Mouse (Mus musculus): ENCODE measurements around the gene Cyp27a1. TPM values are rescaled to one million over a fixed set of nuclear protein-coding genes. Genes with fewer than 3 reads are reported as not detected.

Gene Cyp27a1
- polyA plus RNA-seq, 1 experiment from 2014 or later, result 6.9 TPM

DNA sequence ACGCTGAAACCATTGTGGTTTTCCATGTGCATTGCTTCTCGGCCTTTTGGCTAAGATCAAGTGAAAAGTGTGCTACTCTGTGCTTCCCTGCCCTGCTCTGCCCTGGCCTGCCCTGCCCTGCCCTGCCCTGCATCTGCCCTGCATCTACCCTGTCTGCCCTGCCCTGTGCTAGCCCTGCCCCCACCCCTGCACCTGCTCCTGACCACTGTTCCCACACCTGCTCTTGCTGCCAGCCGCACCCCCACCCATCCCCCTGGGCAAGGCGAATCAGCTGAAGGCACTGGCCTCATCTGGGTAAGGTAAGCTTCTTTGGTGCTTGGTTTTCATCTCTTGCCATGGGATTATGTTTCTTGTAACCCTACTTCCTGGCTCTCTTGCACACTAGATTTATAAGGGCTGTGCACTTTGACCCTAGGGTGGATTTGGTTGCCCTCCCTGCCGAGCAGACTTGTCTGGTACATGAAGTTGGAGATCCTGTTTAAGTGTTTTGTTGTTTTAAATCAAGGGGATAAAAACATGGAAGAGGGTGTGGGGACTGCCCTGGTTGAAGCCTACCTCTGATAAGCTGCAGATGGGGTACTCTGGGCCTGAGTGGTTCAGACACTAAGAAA, 40.9 kb downstream of the Cyp27a1 start:
- no peak for DNase-seq (ENCODE audit: low spot score)
- 69% methylated on average over 5 of the region's 5 CpGs for WGBS
- peaks cover 3% of the 10 kb centered on the region; the same call in 1 of the 2 replicates for H3K4me1 ChIP-seq
- H3K36me3 ChIP-seq, result no peaks in the 10 kb centered on the region
- H3K4me3 ChIP-seq, result no peak overlapping the region
- peaks cover 15% of the 10 kb centered on the region for H3K27me3 ChIP-seq (ENCODE audit: low read depth, poor library complexity, severe bottlenecking)
- no peaks in the 10 kb centered on the region for H3K9me3 ChIP-seq (replicated peaks)
- H3K27ac ChIP-seq (replicated peaks), result no peak overlapping the region

- no peaks in the 10 kb centered on the region for H3K36me3 ChIP-seq
- no peak overlapping the region for H3K4me3 ChIP-seq
- DNase-seq (ENCODE audit: low spot score), result peak; percentile 42
- no peaks in the 10 kb centered on the region for H3K9me3 ChIP-seq (replicated peaks)
- no peak overlapping the region for H3K27ac ChIP-seq (replicated peaks)
- no peaks in the 10 kb centered on the region for H3K4me1 ChIP-seq
- WGBS, result 32% methylated on average over 4 of the region's 4 CpGs
- peaks cover 35% of the 10 kb centered on the region for H3K27me3 ChIP-seq (ENCODE audit: low read depth, poor library complexity, severe bottlenecking)
These were observed 46.4 kb downstream of the Cyp27a1 start for GRCm38 (mm10) chr1:74759773-74760172.

DNA sequence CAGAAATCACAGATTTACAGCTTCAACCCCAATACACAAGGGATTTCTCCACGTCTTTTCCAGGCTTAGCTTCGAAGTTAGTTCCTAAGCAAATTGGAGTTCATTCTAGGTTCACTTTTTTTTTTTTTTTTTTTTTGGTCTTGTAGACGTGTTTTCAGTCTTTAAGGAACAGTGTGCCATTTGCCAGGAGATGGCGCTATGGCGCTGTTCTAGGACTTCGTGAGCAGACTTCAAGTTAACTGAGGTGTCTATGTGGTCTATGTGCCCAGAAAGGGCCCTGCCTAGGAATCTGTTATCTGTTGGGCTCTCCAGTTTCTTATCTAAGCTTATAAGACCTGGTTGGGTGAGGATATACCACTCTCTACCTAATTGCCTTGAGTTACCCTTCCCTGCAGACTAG, 49.7 kb downstream of the Cyp27a1 start:
- peak; percentile 71 for DNase-seq (ENCODE audit: low spot score)
- Histone ChIP-seq H3K36me3 (no peaks in the 10 kb centered on the region), H3K4me1 (no peaks in the 10 kb centered on the region), H3K27me3 (ENCODE audit: low read depth, poor library complexity, severe bottlenecking) (peaks cover 64% of the 10 kb centered on the region), H3K9me3 (replicated peaks) (no peaks in the 10 kb centered on the region), H3K27ac (replicated peaks) (no peak overlapping the region), H3K4me3 (no peak overlapping the region)
- 5% methylated on average over 6 of the region's 6 CpGs for WGBS

- DNase-seq (ENCODE audit: low spot score), result peak; percentile 58
- Histone ChIP-seq H3K27me3 (ENCODE audit: low read depth, poor library complexity, severe bottlenecking) (peaks cover 96% of the 10 kb centered on the region), H3K27ac (replicated peaks) (no peak overlapping the region), H3K4me3 (peak overlapping the region; percentile 58), H3K4me1 (peaks cover 54% of the 10 kb centered on the region), H3K9me3 (replicated peaks) (no peaks in the 10 kb centered on the region), H3K36me3 (no peaks in the 10 kb centered on the region)
- WGBS, result under 1% methylated on average over 35 of the region's 35 CpGs
These were observed 57.5 kb downstream of the Cyp27a1 start for GRCm38 (mm10) chr1:74770727-74771466.

GRCm38 (mm10) chr1:74771467-74771844, 58.1 kb downstream of the Cyp27a1 start:
- WGBS, result under 1% methylated on average over 26 of the region's 26 CpGs

GRCm38 (mm10) chr1:74771845-74771930, 58.3 kb downstream of the Cyp27a1 start, which contains the start of gene Wnt6:
TSS of gene Wnt6 (plus strand) at chr1:74771892.
- Histone ChIP-seq H3K27ac (replicated peaks) (0 out of 2 replicates have a peak within 1 kb of the TSS, but pooled peaks have one; percentile 49), H3K36me3 (no peaks in the 10 kb centered on the region)

More at GRCm38 (mm10) chr1:74771467-74771844, 58.1 kb downstream of the Cyp27a1 start:
- DNase-seq (ENCODE audit: low spot score), result peak; percentile 38
- H3K36me3 ChIP-seq, result no peaks in the 10 kb centered on the region
- H3K4me1 ChIP-seq, result peaks cover 59% of the 10 kb centered on the region
- H3K4me3 ChIP-seq, result peak overlapping the region; percentile 58
- peaks cover 100% of the 10 kb centered on the region for H3K27me3 ChIP-seq (ENCODE audit: low read depth, poor library complexity, severe bottlenecking)
- H3K27ac ChIP-seq (replicated peaks), result no peak overlapping the region
- H3K9me3 ChIP-seq (replicated peaks), result no peaks in the 10 kb centered on the region

DNA sequence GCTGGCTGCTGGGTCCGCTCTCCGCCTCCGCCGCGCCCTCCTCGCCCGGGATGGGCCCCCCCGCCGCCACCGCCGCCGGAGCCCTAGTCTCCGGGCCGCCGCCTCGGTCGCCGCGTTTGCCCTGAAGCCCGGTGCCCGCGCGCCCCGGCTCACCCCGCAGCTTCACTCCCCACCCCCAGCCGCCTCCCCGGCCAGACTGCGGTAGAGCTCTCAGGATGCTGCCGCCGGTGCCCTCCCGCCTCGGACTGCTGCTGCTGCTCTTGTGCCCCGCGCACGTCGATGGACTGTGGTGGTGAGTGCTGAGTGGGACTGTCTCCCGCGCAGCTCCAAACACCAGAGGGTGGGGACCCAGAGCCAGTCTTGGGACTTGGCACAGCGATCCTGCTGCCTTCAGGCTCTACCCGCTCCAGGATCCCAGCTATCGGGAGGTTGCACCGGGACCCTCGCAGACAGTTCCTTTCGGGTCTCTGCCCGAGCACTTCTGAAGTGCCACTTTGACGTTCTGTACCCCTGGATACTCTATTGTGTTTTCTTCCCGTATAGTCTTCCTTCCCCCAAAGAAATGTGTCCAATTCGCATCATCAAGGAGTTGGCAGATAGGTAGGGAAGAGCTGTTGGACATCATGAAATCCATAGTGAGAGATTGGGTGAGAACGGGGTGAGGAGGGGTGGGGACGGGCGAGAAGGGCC, 58.7 kb downstream of the Cyp27a1 start:
- DNase-seq (ENCODE audit: low spot score), result peak; percentile 61
- peak overlapping the region; percentile 58 for H3K4me3 ChIP-seq
- peaks cover 64% of the 10 kb centered on the region for H3K4me1 ChIP-seq
- under 1% methylated on average over 48 of the region's 51 CpGs for WGBS
- peaks cover 100% of the 10 kb centered on the region for H3K27me3 ChIP-seq (ENCODE audit: low read depth, poor library complexity, severe bottlenecking)
- H3K36me3 ChIP-seq, result no peaks in the 10 kb centered on the region
- H3K27ac ChIP-seq (replicated peaks), result 0 out of 2 replicates have a peak overlapping the region, but pooled peaks have one; percentile 49
- H3K9me3 ChIP-seq (replicated peaks), result no peaks in the 10 kb centered on the region

More at GRCm38 (mm10) chr1:74771845-74771930, 58.3 kb downstream of the Cyp27a1 start, which contains the start of gene Wnt6:
- Histone ChIP-seq H3K27me3 (ENCODE audit: low read depth, poor library complexity, severe bottlenecking) (peaks cover 100% of the 10 kb centered on the region), H3K9me3 (replicated peaks) (no peaks in the 10 kb centered on the region), H3K4me1 (peaks cover 61% of the 10 kb centered on the region), H3K4me3 (peak within 1 kb of the TSS; percentile 58)
- 0% methylated on average over 2 of the region's 8 CpGs for WGBS
- DNase-seq (ENCODE audit: low spot score), result no peak

GRCm38 (mm10) chr1:74773136-74773535, 59.8 kb downstream of the Cyp27a1 start:
- H3K9me3 ChIP-seq (replicated peaks), result no peaks in the 10 kb centered on the region
- peaks cover 100% of the 10 kb centered on the region for H3K27me3 ChIP-seq (ENCODE audit: low read depth, poor library complexity, severe bottlenecking)
- H3K4me3 ChIP-seq, result peak overlapping the region; percentile 58
- WGBS, result under 1% methylated on average over 15 of the region's 15 CpGs
- no peaks in the 10 kb centered on the region for H3K36me3 ChIP-seq
- DNase-seq (ENCODE audit: low spot score), result peak; percentile 84
- peaks cover 64% of the 10 kb centered on the region for H3K4me1 ChIP-seq
- no peak overlapping the region for H3K27ac ChIP-seq (replicated peaks)

GRCm38 (mm10) chr1:74774062-74774461, 60.7 kb downstream of the Cyp27a1 start:
- Histone ChIP-seq H3K4me1 (peaks cover 70% of the 10 kb centered on the region), H3K4me3 (no peak overlapping the region), H3K9me3 (replicated peaks) (no peaks in the 10 kb centered on the region), H3K36me3 (no peaks in the 10 kb centered on the region), H3K27me3 (ENCODE audit: low read depth, poor library complexity, severe bottlenecking) (peaks cover 100% of the 10 kb centered on the region), H3K27ac (replicated peaks) (no peak overlapping the region)
- WGBS, result 17% methylated on average over 7 of the region's 7 CpGs
- no peak for DNase-seq (ENCODE audit: low spot score)

DNA sequence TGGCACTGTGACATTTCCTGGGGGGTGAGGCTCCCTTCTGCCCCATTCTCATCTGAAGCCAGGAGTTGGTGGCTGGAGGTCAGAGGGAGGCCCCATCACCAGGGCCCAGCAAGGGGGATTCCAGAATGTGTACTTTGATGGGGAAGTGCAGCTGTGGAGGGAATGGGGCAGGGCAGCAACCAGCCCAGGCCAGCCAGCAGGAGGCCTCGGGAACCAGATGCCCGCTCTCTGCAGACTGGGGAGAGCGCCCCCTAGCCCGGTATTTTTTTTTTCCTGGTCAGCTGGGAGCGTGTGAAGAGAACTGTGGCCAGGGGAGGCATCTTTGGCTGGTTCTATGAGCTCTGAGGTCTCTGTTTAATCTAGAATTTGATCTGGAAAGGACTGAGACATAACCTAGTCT, 62.4 kb downstream of the Cyp27a1 start:
- Histone ChIP-seq H3K9me3 (replicated peaks) (no peaks in the 10 kb centered on the region), H3K4me3 (no peak overlapping the region), H3K4me1 (peaks cover 60% of the 10 kb centered on the region), H3K27ac (replicated peaks) (no peak overlapping the region), H3K36me3 (no peaks in the 10 kb centered on the region), H3K27me3 (ENCODE audit: low read depth, poor library complexity, severe bottlenecking) (peaks cover 100% of the 10 kb centered on the region)
- 6% methylated on average over 5 of the region's 5 CpGs for WGBS
- DNase-seq (ENCODE audit: low spot score), result peak; percentile 46

DNA sequence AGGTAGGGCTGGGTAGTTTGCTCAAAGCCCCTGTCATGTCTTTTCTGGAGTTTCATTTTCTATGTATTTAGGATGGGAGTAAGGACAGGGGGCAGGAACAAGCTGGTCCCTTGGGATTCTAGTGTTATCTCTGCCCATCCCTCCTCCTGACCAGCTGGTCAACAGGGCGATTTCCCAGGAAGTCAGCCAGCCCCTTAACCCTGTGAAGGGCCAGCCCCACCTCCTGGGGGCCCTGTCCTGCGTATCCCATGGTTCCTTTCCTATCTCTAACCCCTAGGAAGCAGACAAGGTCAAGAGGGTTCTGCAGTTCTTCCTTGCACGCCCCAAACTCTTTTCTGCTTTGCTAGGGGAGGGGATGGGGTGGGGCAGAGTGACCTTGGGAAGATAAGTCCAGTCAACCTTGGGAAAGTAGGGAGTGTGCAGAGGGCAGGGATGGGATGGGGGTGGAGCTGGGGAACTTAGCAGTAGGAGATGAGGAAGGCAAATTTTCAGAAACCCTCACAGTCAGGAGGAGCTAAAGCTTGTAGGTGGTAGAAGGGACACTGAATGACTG, 65.6 kb downstream of the Cyp27a1 start:
- WGBS, result 32% methylated on average over 3 of the region's 3 CpGs
- Histone ChIP-seq H3K4me3 (no peak overlapping the region), H3K27me3 (ENCODE audit: low read depth, poor library complexity, severe bottlenecking) (peaks cover 100% of the 10 kb centered on the region), H3K27ac (replicated peaks) (no peak overlapping the region), H3K9me3 (replicated peaks) (no peaks in the 10 kb centered on the region), H3K4me1 (peaks cover 50% of the 10 kb centered on the region), H3K36me3 (no peaks in the 10 kb centered on the region)
- no peak for DNase-seq (ENCODE audit: low spot score)

DNA sequence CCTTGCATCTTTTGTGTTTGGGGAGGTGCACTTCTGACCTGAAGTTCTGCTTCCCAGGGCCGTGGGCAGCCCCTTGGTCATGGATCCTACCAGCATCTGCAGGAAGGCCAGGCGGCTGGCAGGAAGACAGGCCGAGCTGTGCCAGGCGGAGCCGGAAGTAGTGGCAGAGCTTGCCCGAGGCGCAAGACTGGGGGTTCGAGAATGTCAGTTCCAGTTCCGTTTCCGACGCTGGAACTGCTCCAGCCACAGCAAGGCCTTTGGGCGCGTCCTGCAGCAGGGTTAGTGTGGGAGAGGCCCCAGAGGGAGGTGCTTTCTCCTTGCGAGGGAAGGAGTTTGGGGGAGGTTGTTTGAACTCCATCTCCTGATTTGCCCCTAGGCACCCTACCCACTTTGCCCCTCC, 68.7 kb downstream of the Cyp27a1 start:
- H3K27ac ChIP-seq (replicated peaks), result no peak overlapping the region
- peaks cover 37% of the 10 kb centered on the region for H3K4me1 ChIP-seq

DNA sequence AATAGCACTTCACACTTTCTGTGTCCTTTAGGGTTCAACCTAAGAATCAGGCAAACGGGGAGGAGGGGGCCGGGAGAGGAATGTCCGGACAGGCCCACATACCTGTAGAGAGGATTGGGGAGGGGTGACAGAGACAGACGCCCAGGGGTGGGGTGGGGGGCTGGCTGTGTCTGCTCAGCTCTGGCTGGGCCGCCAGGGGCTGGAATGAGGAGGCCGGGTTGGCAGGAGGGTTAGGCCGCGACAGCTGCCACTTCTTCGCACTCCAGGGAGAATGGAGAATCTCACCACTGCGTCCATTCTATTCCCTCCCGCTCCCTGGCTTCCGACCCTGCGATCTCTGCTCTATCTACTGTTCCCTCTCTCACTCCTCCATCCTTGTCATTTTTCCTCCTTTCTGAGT, 70.2 kb downstream of the Cyp27a1 start:
- H3K4me1 ChIP-seq, result peaks cover 37% of the 10 kb centered on the region
- peak overlapping the region; percentile 63 for H3K4me3 ChIP-seq
- no peaks in the 10 kb centered on the region for H3K9me3 ChIP-seq (replicated peaks)
- WGBS, result 1% methylated on average over 13 of the region's 13 CpGs
- H3K36me3 ChIP-seq, result no peaks in the 10 kb centered on the region
- H3K27ac ChIP-seq (replicated peaks), result no peak overlapping the region
- DNase-seq (ENCODE audit: low spot score), result peak; percentile 26
- peaks cover 99% of the 10 kb centered on the region for H3K27me3 ChIP-seq (ENCODE audit: low read depth, poor library complexity, severe bottlenecking)

More for the DNA sequence above, 68.7 kb downstream of the Cyp27a1 start:
- H3K9me3 ChIP-seq (replicated peaks), result no peaks in the 10 kb centered on the region
- 10% methylated on average over 14 of the region's 14 CpGs for WGBS
- H3K27me3 ChIP-seq (ENCODE audit: low read depth, poor library complexity, severe bottlenecking), result peaks cover 99% of the 10 kb centered on the region
- no peak overlapping the region for H3K4me3 ChIP-seq
- no peak for DNase-seq (ENCODE audit: low spot score)
- H3K36me3 ChIP-seq, result no peaks in the 10 kb centered on the region

Measured in midbrain, embryonic 10.5 days (tissue).